Mouse (Mus musculus) natural killer cell, adult 2 months (primary cell): ENCODE results near the gene Fzd4.

Source experiments
- DNase-seq, 2 experiments: peaks; one replicate each; pipeline ENCODE4 v3.0.0; 2022; ENCODE audit warnings: low spot score in 2 of 2

Gene Fzd4

DNA sequence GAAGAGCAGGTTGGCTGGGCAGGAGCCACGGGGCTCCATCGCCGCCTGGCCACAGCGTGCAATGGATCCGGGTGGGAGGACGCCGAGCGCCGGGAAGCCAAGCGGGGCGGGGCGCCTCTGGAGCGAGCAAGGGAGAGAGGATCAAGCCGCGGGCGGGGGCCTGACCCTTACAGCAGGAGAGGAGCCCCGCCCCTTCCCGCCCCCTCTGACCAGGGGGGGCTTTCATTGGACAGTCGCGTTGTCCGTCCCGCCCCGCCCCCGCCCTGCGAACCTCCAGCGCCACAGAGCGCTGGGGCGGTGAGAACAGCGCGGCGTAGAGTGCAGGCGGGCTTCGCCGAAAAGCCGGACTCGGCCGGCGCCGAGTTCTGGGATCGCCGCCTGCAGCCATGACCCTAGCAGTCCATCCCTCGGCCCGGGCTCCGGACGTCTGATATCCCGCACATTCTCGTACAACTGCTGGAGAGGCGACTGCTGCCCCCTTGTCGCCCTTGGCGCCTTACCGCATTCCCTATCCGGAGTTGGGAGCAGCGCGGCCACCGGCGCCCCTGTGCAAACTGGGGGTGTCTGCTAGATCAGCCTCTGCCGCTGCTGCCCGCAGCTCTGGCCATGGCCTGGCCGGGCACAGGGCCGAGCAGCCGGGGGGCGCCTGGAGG, at the start of gene Fzd4, which contains the start of gene Tmem135:
Gene Fzd4, plus strand, starts transcription at position 275 of the 653 bp plus-strand sequence.
Gene Tmem135, minus strand, starts transcription at position 142 of the 653 bp plus-strand sequence.
- DNase-seq = peak; percentile 70 to 74

DNA sequence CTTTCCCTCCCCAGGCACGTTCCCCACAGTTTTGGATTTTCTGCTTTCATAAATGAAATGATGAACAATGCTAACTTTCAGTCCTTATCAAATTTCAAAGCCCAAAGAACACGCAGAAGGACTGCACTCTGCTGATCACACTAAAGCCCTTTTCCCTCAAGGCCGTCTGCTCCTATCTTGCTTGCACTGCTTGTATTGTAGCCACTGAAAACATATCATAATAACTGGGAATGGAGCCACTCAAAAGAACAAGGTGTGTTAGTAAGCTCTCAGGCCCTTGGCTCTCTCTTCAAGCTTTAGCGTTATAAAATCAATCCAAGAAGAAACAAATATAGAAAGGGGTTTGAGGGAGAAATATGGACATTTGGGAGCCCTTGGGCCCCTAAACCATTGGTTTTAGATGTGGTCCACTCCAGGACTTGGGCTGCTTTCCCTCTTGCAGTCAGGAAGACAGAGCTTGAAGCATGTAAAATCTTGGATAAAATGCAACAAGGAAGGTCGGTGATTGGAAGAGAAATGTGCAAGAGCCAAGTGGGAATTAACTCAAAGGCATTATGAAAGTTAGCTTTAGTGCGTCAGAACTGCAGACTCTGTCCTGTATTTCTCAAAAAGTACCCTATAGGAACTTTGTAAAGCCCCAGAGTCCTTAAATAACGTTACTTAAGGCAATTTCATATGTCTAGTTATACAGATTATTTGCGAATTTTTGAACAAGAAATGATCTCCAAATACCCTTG, 48.5 kb upstream of the Fzd4 start:
- no peak for DNase-seq

DNA sequence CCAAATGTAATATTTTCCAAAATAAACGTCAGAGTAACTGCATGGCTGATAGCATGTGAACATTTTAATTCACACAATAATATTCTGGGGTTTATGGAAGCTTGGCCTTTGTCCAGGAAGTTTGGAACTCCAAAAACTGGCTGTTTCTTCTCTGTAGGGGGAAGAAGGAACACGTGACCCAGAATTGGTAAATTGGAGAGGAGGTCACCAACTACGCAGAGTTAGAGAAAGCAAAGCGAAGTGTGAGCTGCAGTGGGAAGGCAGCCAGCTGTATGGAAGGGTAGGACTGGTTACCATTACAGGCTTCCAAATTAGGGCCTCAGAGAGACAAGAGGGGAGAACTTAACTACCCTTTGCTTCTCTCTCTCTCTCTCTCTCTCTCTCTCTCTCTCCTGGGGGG, 47.8 kb upstream of the Fzd4 start:
- DNase-seq = no peak

DNA sequence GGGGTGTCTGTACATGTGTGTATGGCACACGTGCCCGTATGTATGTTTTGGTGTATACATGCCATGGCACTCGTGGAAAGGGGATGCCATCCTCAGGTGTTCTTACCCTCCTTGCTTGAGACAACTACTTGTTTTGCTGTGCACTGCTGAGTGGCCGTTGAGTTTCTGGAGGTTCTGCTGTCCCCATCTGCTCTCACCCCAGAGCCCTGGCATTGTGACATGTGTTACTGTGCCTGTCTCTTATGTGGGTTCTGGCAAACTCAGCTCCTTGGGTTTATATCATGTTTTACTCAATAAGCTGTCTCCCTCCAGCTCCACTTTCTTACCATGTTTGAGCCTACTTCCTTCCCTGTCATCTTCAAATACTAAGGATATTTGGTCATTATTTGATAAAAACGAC, 40.2 kb upstream of the Fzd4 start:
- no peak for DNase-seq

DNA sequence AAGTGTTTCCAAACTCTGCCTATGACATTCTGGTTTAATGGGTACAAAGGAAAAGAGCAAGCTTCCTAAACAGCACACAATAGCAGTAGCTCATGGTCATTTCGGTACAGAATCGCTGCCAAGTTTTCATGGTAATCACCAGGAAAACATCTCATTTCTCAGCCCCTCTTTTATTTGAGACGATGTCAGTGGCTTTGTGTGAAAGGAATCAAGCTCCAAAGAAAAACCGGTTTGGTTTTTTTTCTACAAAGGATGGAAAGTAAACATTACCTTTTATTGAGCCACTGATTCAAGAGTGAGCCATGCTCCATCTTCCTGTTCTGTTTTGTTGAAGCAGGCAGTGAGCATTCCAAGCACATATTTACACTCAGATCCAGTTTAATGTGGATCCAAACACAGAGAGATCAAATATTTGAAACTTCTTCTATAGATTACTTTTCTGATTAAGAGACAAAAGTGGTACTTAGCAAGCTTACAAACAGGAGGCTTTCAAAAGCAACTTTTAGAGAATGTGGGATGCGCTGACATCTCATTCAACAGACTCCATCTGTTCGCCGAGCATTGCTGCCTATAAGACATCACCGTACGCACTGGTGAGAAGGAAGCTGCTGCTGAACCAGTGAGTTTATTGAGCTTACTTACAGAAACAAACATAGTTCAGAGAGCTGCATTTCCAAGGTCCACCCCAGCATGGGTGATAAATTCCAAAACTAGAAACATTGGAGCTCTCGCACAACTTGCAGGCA, 38.8 kb upstream of the Fzd4 start:
- no peak for DNase-seq

DNA sequence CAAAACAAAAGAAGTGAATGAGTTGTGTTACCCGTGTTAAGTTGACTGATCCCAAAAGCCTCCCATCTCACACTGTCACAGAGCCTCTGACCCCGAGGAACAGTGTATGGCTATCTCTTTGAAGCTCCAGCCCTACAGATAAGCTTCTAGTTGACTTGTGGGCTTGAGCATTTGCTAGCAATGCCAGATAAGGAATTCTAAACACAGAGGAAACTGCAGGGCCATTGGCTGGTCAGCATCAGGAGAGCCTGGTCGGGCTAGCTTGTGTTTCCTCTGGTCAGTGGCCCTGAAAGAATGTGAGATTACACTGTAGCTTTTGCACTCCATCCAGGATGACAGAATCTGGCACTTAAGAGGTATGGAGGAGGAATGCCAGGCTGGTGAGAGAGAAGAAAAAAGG, 36.5 kb upstream of the Fzd4 start:
- DNase-seq = no peak

DNA sequence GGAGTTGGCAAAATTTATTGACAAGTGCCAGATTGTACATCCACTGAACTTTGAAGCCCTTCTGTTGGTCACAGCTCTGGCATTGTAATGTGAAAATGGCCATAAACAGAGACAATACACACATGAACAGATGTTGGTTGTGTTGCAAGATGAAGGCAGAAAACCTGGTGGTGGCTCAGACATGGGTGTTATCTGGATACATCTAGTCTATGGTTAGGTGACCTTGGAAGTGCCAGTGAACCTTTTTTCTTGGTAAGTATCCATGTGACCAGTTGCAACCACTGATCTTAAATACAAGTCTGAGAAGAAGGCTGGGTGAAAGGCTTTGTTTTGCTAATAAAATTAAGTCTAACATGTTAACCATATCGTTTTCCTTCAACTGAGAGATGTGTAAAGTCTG, 34.1 kb upstream of the Fzd4 start:
- no peak for DNase-seq

DNA sequence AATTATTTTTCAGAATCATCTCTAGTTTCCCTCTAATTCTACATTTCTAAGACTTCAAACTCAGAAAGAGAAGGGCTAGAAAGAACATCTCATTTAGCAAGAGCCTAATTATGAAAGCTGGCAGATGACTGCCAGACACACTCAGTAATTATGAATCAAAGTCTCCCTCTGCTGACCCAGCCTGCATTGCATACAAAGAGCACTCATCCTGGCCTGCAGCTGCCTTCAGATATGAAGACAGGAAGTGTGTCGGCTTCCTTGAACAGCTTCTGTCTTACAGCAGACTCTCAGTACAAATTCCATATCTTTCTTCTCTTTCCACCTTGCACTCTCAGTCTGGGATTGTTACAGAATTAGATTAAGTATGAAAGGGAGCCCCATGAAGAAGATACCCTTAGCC, 33.2 kb upstream of the Fzd4 start:
- peak; percentile 6 to 15 for DNase-seq

DNA sequence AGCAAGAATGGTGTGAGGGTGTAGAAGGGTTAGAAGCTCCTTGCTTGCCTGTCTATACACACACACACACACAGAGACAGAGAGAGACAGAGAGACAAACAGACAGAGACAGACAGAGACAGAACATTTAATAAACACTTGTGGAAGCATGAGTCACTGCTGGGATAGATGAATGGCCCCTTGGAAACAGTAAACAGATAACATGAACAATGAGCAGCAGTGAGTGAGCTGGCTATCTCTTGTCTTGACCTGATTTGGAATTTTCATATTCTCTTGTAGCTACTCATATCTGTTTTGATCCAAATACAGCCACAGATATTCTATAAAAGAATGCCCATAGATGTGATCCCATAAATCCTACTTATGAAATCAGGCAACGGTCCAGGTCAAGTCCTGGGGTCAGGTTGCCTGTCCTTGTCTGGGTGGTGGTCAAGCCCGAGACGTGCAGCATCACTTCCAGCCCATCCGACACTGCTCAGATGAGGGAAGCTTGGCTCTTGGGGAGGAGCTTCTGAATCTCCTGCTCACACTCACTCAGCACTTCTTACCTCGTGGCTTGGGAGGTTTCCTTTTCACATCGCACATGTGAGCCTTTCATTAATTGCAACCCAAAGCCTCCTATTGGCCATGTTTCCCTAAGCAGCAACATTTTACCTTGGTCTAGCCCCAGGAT, 32.4 kb upstream of the Fzd4 start:
- DNase-seq = no peak

DNA sequence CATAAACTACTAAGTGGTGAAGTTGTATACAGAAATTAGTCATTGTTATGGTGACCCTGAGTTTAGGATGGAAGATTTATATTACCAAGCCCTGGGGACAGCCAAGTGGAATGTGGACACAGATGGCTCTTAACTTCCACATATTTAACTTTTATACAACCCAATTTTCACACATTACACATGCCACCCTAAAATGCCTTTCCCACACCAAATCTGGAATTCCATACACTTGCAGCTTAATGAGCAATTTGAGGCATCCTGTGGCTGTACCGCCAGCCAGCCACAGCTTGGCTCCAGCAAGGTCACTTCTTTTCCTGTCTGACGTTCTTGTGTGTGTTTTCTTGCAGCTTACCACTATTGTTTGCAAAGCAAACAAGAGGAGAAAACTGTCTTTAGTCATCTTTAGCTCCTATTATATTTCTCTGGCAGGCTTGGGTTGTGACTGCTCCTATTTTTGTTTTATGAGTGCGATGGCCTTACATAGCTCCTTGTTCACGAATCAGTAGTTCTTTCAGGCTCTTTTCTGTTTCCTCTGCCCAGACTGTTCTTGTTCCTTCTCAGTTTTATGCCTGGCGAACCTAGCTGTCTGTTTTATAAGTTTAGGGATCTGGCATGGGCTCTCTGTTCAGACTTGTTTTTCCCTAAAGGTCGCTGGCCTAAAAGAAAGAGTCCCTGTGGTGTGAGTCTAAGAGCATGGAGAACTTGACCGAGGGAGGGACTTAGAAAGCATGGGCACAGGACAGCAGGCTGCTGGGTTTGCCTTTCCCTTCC, 23.0 kb upstream of the Fzd4 start:
- no peak for DNase-seq

DNA sequence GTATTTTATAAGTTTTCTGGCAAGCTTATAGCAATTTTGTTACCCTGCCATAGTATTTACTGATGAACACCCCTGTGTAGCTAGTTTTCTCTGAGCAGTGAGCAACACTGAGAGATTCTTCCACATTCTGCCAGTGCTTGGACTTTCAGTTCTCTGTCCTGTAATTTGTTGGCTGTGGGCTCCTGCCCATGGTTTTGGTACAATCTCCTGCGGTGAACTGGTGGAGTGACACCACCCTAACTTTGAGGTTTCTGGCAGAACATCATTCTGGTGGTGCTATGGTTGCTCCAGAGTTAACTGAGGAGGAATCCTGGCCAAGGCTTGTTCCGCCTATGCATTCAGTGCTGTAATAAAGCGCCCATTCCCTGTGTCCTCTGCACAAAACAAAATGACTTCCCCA, 21.3 kb upstream of the Fzd4 start:
- DNase-seq = no peak

DNA sequence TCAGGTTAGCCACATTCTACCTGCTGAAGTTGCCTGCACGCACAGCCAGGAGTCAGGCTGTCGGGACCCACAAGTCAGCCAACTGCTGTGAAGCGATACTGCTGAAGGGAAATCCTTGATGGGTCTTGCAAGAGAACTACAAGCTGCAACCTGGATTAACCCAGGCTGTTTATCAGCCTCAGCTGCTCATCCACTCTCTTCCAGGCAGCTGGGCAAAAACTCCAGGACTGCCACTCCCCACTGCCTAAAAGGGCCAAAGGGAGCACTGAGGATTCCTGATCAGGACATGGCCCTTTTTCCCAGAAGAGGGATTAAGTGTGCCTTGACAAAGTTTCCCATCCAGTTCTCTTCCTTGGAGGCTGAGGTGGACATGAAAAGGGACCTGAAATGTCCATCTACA, 15.2 kb upstream of the Fzd4 start:
- DNase-seq = no peak

DNA sequence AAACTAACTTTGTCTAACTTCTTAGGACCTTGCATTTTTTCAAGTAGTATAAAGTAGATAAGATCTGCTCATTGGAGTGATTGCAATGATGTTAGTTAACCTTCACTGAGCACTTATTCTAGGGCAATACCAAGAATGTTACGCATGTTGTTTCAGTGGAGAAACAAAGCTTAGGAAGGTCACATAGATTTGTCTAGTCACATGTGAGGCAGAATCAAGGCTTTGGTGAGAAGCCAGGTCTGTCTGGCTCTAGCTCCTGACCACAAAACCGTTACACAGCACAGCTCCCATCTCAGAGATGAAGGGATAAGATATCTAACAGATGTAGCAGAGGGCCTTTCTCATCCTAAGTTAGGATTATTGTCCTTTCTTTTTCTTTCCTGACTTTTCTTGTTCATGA, 13.5 kb upstream of the Fzd4 start:
- DNase-seq = no peak

DNA sequence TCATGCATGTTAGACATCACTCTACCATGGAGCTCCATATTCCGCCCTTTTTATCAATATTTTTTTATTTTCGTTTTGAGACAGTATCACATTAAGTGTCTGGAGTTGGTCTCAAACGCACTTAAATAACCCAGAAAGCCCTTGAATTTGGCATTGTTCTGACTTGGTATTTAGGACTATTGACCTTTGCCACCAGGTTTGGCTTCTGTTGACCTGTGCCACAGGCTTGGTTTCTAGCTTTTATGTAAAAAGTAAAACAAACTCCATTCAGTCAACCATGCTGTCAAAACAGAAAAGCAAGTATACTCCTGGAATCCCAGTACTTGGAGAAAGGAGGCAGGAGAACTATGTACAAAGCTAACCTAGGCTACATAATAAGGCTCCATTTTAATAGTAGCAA, 12.9 kb upstream of the Fzd4 start:
- no peak for DNase-seq

DNA sequence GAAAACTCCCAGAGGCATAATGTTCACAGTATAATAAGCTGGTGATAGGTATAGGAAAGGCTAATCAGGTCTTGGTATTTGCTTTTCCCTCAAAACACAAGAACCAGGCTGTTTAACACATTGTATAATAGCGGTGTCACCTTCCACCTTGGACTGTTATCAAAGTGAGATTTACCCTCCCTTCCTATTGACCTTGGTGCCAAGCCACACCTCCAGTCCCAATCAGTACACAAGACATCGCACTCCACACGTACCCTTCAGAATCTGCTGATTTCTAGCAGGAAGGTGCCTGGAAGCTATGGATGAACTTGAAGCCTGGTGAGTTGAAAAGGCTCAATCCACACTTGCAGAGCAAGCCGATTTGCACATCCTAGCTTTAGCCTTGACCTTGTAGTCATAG, 12.3 kb upstream of the Fzd4 start:
- no peak for DNase-seq

DNA sequence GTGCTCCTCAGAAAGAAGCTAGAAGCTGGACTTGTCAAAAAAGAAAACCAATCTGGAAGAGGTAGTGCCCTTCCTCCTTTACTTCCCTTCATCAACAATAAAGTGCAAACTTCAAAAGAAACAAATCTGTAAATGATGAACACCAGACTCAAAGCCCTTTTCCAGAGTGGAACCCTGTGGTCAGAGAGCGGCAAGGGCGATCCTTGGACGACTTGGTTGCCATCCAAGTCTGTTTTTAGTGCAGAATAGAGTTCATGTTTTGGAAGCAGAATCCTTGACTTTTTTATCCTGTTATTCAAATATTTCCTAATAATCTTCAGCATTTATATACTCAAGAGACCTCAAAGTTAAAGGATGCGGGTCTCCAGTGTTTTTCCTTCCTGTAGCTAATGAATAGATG, 11.8 kb upstream of the Fzd4 start:
- no peak for DNase-seq

DNA sequence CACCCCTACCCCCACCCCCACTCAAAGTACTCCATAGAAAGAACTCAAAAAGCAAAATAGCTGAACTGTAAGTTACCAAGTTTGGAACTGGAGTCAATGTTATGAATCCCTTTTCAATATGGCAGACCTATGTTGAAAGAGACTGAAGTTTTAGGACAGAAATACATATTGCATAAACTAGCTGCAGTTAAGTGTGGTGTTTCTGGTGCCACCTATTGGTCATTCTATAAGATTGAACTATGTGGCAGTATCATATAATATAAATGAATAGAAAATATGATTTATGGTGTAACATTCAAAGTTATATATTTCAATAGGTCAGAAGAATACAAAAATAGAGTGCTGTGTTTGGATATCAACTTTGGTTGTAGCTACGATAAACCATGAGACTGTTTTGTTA, 11.3 kb upstream of the Fzd4 start:
- no peak for DNase-seq

DNA sequence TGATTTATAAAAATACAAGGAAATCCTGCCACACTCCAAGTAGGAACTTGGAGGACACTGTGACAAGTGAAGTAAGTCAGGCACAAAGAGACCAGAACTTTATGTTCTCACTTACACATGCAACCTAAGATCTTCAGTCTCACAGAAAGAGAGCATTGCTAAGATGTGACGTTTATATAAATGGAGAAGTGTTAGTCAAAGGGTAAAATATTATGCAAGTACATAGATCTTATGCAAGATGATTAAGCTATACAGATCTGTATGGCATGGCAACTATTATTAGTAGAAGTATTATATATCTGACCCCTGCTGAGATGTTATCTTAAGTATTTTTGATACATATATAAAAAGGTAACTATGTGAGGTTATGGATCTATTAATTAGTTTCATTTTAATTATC, 8.8 kb upstream of the Fzd4 start:
- no peak for DNase-seq

DNA sequence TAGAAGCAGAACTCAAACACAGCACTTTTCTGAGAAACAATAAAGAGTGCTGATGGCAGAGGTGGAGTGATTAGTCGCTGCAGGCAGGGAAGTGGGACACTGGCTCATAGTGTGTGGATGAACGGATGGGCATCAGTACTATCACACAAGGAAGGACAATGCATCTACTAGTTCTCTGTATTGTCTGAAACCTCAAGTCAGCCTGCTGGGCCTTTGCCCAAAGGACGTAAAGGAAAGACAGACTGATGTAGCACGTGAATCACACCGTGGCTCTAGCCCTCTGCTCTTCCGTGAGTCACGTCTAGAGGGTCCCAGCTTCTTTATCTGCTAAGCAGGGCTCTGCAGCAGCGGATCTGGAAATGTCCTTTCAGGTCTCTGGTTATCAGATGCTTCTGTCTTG, 7.8 kb upstream of the Fzd4 start:
- DNase-seq = no peak

DNA sequence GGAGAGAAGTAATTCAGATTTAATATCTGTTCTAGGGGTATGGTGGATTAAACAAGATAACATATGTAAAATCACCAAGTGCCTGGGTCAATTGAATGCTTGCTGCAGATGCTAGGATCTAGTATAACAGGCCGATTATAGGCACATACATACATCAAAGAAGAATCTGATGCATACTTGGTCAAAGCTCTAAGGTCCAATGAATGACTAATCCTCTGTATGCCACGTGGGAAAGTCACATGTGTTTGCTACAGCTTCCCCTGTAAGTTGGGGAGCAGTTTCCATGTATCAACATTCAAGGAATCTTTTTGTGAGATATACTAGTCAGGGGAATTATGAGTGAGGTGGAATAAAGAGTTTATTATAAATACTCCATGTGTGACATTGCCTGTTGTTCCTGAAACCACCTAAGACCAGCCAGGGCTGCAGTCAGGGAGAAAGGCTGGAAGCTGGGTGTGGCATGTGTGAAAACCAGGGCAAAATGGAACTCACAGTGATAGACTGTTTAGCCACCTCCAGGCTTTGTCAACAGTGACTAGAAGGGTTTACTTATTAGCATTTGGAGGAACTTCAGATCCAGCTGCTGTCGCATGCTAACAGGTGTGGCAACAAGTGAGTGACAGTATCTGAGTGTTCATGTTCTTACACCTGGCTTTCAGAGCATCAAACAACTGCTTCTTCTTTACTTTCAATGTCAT, 6.2 kb upstream of the Fzd4 start:
- no peak for DNase-seq

DNA sequence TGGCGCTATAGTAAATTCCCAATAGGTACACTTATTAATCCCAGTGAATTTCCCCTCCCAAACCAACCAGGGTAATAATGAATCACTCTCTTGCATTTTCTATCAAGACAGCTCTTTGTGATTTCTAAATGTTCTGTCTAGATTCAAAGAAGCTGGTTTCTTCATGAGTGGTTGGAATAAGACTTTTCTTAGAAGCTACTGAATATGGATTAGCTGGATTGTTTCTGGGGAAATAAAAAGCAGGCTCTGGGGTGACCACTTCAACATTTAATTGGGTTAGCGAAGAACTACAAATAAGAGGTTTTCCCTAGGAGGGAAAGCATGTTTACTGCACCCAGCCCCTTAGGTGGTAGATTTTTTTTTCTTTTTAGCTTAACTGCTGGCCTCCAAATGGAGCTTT, 3.4 kb upstream of the Fzd4 start:
- DNase-seq = no peak
